Mouse (Mus musculus) cerebellum, postnatal 36 days (tissue): ENCODE measurements around the gene Kif24.

Experiments
- DNase-seq, 2 experiments: peaks; one replicate each; pipeline ENCODE4 v3.0.0; 2021 to 2022; ENCODE audit warnings: mixed read lengths in 2 of 2

Kif24 gene

GRCm38 (mm10) chr4:41340912-41341550 lies 123.7 kb downstream of the Kif24 start:
- no peak for DNase-seq
